Mouse (Mus musculus) stomach, embryonic 14.5 days (tissue): ENCODE data around the gene Vmn2r8. TPM values are rescaled to one million over a fixed set of nuclear protein-coding genes. Genes with fewer than 3 reads are reported as not detected.

ENCODE experiments used
- polyA plus RNA-seq: library from polyadenylated mRNA; unstranded; fragments of >200 nt; fragmentation: Nextera tagmentation; extraction: Ambion mirVana; gene quantifications from 2 replicates; pipeline ENCODE4 v1.2.1, GENCODE M21; 2014

Vmn2r8 gene
- polyA plus RNA-seq, 1 experiment from 2014 or later: not detected

Other genes starting within 250 kb of the Vmn2r8 start
- gene Gak, start 179.1 kb downstream of the Vmn2r8 start, polyA plus RNA-seq: 49.9 and 50.4 TPM in 2 replicates
- gene Tmem175, start 179.1 kb downstream of the Vmn2r8 start, polyA plus RNA-seq: 34.3 and 35.2 TPM in 2 replicates
- gene Idua, start 148.5 kb downstream of the Vmn2r8 start, polyA plus RNA-seq: 13.4 and 18.0 TPM in 2 replicates
- 9.1 and 11.6 TPM in 2 replicates for gene Dgkq, start 139.2 kb downstream of the Vmn2r8 start, polyA plus RNA-seq
- 1.1 and 1.9 TPM in 2 replicates for gene Slc26a1, start 133.3 kb downstream of the Vmn2r8 start, polyA plus RNA-seq
- 13.0 and 17.1 TPM in 2 replicates for gene Fgfrl1, start 116.5 kb downstream of the Vmn2r8 start, polyA plus RNA-seq
- not detected in 2 replicates for gene Rnf212, start 33.9 kb downstream of the Vmn2r8 start, polyA plus RNA-seq
- gene Tmed11, start 13.5 kb downstream of the Vmn2r8 start, polyA plus RNA-seq: not detected in 2 replicates
- not detected in 2 replicates for gene Vmn2r9, start 43.8 kb upstream of the Vmn2r8 start, polyA plus RNA-seq
- not detected in 2 replicates for gene Vmn2r10, start 197.7 kb upstream of the Vmn2r8 start, polyA plus RNA-seq